Mouse (Mus musculus) stomach, postnatal 0 days (tissue): ENCODE measurements around the gene Tmem178b. TPM values are rescaled to one million over a fixed set of nuclear protein-coding genes. Genes with fewer than 3 reads are reported as not detected.
A peak's percentile ranks its signal among the peaks of the same experiment; 100 is the strongest.

Experiments used
- ATAC-seq: fragments of 200-750 bp; cut with Nextera tagmentation; 2 replicates; pipeline ENCODE4 v1.8.0; 2017; ENCODE audit not compliant: low FRiP score, low TSS enrichment
- DNase-seq: peaks from one replicate; pipeline ENCODE4 v3.0.0-alpha.2; 2016; ENCODE audit warnings: low spot score
- H3K27ac ChIP-seq: fragments of 300-500 bp; sonication (generic); replicated peaks from 2 replicates; pipeline ENCODE4 v1.5.1; 2014; ENCODE audit warnings: mild to moderate bottlenecking, control low read depth
- H3K27me3 ChIP-seq: fragments of 300-500 bp; sonication (generic); 2 replicates; pipeline ENCODE4 v1.6.1; 2014; ENCODE audit warnings: low read length; ENCODE audit not compliant: control insufficient read depth, insufficient read depth
- H3K36me3 ChIP-seq: fragments of 300-500 bp; sonication (generic); 2 replicates; pipeline ENCODE4 v1.6.1; 2014; ENCODE audit warnings: low read length, mixed read lengths; ENCODE audit not compliant: control insufficient read depth, insufficient read depth
- H3K4me1 ChIP-seq: fragments of 300-500 bp; sonication (generic); replicated peaks from 2 replicates; pipeline ENCODE4 v1.6.1; 2014; ENCODE audit warnings: antibody characterized with exemption; ENCODE audit not compliant: control insufficient read depth, insufficient read depth
- H3K4me2 ChIP-seq: fragments of 300-500 bp; sonication (generic); replicated peaks from 2 replicates; pipeline ENCODE4 v1.6.1; 2014; ENCODE audit warnings: low read depth, mild to moderate bottlenecking, control low read depth, moderate library complexity
- H3K4me3 ChIP-seq: fragments of 300-500 bp; sonication (generic); 2 replicates; pipeline ENCODE4 v1.5.1; 2014; ENCODE audit warnings: low read depth, low read length, control low read depth
- H3K9ac ChIP-seq: fragments of 300-500 bp; sonication (generic); 2 replicates; pipeline ENCODE4 v1.6.1; 2014; ENCODE audit warnings: mild to moderate bottlenecking, low read length, control low read depth, mixed read lengths
- H3K9me3 ChIP-seq: fragments of 300-500 bp; sonication (generic); 2 replicates; pipeline ENCODE4 v1.6.1; 2016; ENCODE audit warnings: low read length; ENCODE audit not compliant: control insufficient read depth
- CTCF ChIP-seq: IDR thresholded peaks from 2 replicates; pipeline ENCODE4 v1.5.1; 2016; ENCODE audit warnings: antibody characterized with exemption, low read depth, mild to moderate bottlenecking, moderate library complexity
- EP300 ChIP-seq: optimal IDR thresholded peaks from 2 replicates; pipeline ENCODE3; 2016; ENCODE audit warnings: antibody characterized with exemption
- WGBS: fragments of 180-500 bp; shearing (Covaris S2); extraction: QIAGEN DNeasy Blood & Tissue Kit; methylation state at CpG from one replicate; pipeline ENCODE4 v1.1.7; 2014; 5-methylcytosine and 5-hydroxymethylcytosine counted together
- polyA plus RNA-seq: library from polyadenylated mRNA; unstranded; fragments of >200 nt; fragmentation: Nextera tagmentation; extraction: Ambion mirVana; gene quantifications from 2 replicates; pipeline ENCODE4 v1.2.1, GENCODE M21; 2015

Tmem178b gene
- polyA plus RNA-seq, 1 experiment from 2014 or later = 0.67 TPM

- no peak for TF ChIP-seq CTCF
- TF ChIP-seq EP300 = no peak
These were observed 160.9 kb downstream of the Tmem178b start for GRCm38 (mm10) chr6:40033935-40034334.

GRCm38 (mm10) chr6:40048969-40049908 is 176.2 kb downstream of the Tmem178b start:
- Histone ChIP-seq H3K9me3 (no peaks in the 10 kb centered on the region), H3K4me1 (no peaks in the 10 kb centered on the region), H3K9ac (no peak overlapping the region), H3K4me3 (no peak overlapping the region), H3K4me2 (no peak overlapping the region), H3K36me3 (no peaks in the 10 kb centered on the region), H3K27me3 (no peaks in the 10 kb centered on the region), H3K27ac (no peak overlapping the region)
- no peak for TF ChIP-seq EP300
- TF ChIP-seq CTCF = peak; percentile 48
- ATAC-seq (no peak), DNase-seq (no peak)
- WGBS = 41% methylated on average over 11 of the region's 11 CpGs

More at GRCm38 (mm10) chr6:40033935-40034334, 160.9 kb downstream of the Tmem178b start:
- DNase-seq (no peak), ATAC-seq (no peak)
- no peaks in the 10 kb centered on the region for H3K27me3 ChIP-seq
- no peaks in the 10 kb centered on the region for H3K4me1 ChIP-seq
- H3K27ac ChIP-seq = no peak overlapping the region
- 86% methylated on average over 3 of the region's 3 CpGs for WGBS
- no peak overlapping the region for H3K4me2 ChIP-seq
- no peaks in the 10 kb centered on the region for H3K9me3 ChIP-seq
- H3K9ac ChIP-seq = no peak overlapping the region
- no peaks in the 10 kb centered on the region for H3K36me3 ChIP-seq
- H3K4me3 ChIP-seq = no peak overlapping the region

GRCm38 (mm10) chr6:40049909-40050484 is 176.9 kb downstream of the Tmem178b start:
- Histone ChIP-seq H3K27me3 (no peaks in the 10 kb centered on the region), H3K4me1 (no peaks in the 10 kb centered on the region), H3K9ac (no peak overlapping the region), H3K4me2 (no peak overlapping the region), H3K27ac (no peak overlapping the region), H3K36me3 (no peaks in the 10 kb centered on the region), H3K4me3 (no peak overlapping the region), H3K9me3 (no peaks in the 10 kb centered on the region)
- no peak for TF ChIP-seq EP300
- no peak for TF ChIP-seq CTCF
- DNase-seq (no peak), ATAC-seq (no peak)
- 71% methylated on average over 4 of the region's 6 CpGs for WGBS

GRCm38 (mm10) chr6:40051698-40052097 is 178.6 kb downstream of the Tmem178b start:
- DNase-seq (no peak), ATAC-seq (no peak)
- H3K9ac ChIP-seq = no peak overlapping the region
- no peaks in the 10 kb centered on the region for H3K9me3 ChIP-seq
- H3K4me2 ChIP-seq = no peak overlapping the region
- no peak overlapping the region for H3K4me3 ChIP-seq
- H3K27me3 ChIP-seq = no peaks in the 10 kb centered on the region
- no peak overlapping the region for H3K27ac ChIP-seq
- no peaks in the 10 kb centered on the region for H3K4me1 ChIP-seq
- TF ChIP-seq EP300 (no peak), CTCF (no peak)
- H3K36me3 ChIP-seq = no peaks in the 10 kb centered on the region
- 84% methylated on average over 2 of the region's 2 CpGs for WGBS

DNA sequence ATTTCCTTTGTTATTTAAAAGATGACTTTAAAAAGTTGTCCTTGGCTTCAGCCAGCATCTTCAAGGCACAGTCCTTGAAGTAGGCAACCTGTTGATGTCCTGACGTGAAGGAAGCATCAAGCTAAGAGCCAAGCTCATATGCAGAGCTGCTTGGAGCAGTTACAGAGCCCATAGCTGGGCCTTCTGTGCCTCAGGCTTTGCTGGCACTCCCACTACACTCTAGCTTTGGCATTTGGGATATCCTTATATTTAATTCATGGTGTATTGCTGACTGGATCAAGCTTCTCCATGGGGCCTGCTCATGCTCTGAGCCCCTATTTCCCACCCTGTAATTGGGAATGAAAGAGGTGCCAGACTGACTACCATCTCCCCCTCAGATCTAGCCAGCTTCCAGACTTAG is 179.5 kb downstream of the Tmem178b start:
- no peak overlapping the region for H3K4me3 ChIP-seq
- no peak for DNase-seq
- ATAC-seq = no peak
- H3K4me2 ChIP-seq = no peak overlapping the region
- no peaks in the 10 kb centered on the region for H3K36me3 ChIP-seq
- no peak overlapping the region for H3K27ac ChIP-seq
- H3K9ac ChIP-seq = no peak overlapping the region
- TF ChIP-seq EP300 (no peak), CTCF (no peak)
- no peaks in the 10 kb centered on the region for H3K27me3 ChIP-seq
- no peaks in the 10 kb centered on the region for H3K9me3 ChIP-seq
- no peaks in the 10 kb centered on the region for H3K4me1 ChIP-seq
- 88% methylated on average over 1 of the region's 1 CpGs for WGBS

GRCm38 (mm10) chr6:40059466-40059865 is 186.4 kb downstream of the Tmem178b start:
- ATAC-seq (no peak), DNase-seq (no peak)
- Histone ChIP-seq H3K9ac (no peak overlapping the region), H3K4me1 (no peaks in the 10 kb centered on the region), H3K4me3 (no peak overlapping the region), H3K27ac (no peak overlapping the region), H3K9me3 (no peaks in the 10 kb centered on the region), H3K27me3 (no peaks in the 10 kb centered on the region), H3K4me2 (no peak overlapping the region), H3K36me3 (no peaks in the 10 kb centered on the region)
- no peak for TF ChIP-seq EP300
- TF ChIP-seq CTCF = no peak
- WGBS = 49% methylated on average over 3 of the region's 3 CpGs
